Mouse (Mus musculus): ENCODE results near the gene Kcnh3. TPM values are rescaled to one million over a fixed set of nuclear protein-coding genes. Genes with fewer than 3 reads are reported as not detected.
A peak's percentile ranks its signal among the peaks of the same experiment; 100 is the strongest.
"Not testable (repeated sequence)": the region's sequence is repeated elsewhere in the genome, so short reads cannot be mapped to it uniquely, and the experiment has no call there.

Kcnh3 gene
- polyA plus RNA-seq, 1 experiment: not detected

GRCm38 (mm10) chr15:99252381-99253174 lies 27.9 kb downstream of the Kcnh3 start:
- peak overlapping the region; percentile 93 for H3K27ac ChIP-seq (replicated peaks; ENCODE audit: low read depth, low read length)
- H3K4me3 ChIP-seq (ENCODE audit: insufficient read depth, low read depth, low read length): peak overlapping the region; percentile 84
- no peaks in the 10 kb centered on the region for H3K4me1 ChIP-seq (ENCODE audit: control insufficient read depth, insufficient read depth, insufficient read length, low read length)

GRCm38 (mm10) chr15:99253175-99253479 lies 28.5 kb downstream of the Kcnh3 start:
- not testable (repeated sequence) for H3K27ac ChIP-seq (replicated peaks; ENCODE audit: low read depth, low read length); H3K4me1 ChIP-seq (ENCODE audit: control insufficient read depth, insufficient read depth, insufficient read length, low read length); H3K4me3 ChIP-seq (ENCODE audit: insufficient read depth, low read depth, low read length)

GRCm38 (mm10) chr15:99253772-99254171 lies 29.1 kb downstream of the Kcnh3 start:
- Histone ChIP-seq H3K4me3 (ENCODE audit: insufficient read depth, low read depth, low read length) (no peak overlapping the region), H3K27ac (replicated peaks; ENCODE audit: low read depth, low read length) (no peak overlapping the region), H3K4me1 (ENCODE audit: control insufficient read depth, insufficient read depth, insufficient read length, low read length) (no peaks in the 10 kb centered on the region)

GRCm38 (mm10) chr15:99254477-99255005 lies 29.9 kb downstream of the Kcnh3 start:
- Histone ChIP-seq H3K4me1 (ENCODE audit: control insufficient read depth, insufficient read depth, insufficient read length, low read length) (no peaks in the 10 kb centered on the region), H3K4me3 (ENCODE audit: insufficient read depth, low read depth, low read length) (no peak overlapping the region), H3K27ac (replicated peaks; ENCODE audit: low read depth, low read length) (no peak overlapping the region)

- Histone ChIP-seq H3K27ac (replicated peaks; ENCODE audit: low read depth, low read length) (no peak overlapping the region), H3K4me3 (ENCODE audit: insufficient read depth, low read depth, low read length) (no peak overlapping the region), H3K4me1 (ENCODE audit: control insufficient read depth, insufficient read depth, insufficient read length, low read length) (peaks cover 2% of the 10 kb centered on the region; the same call in 1 of the 2 replicates)
Measured at GRCm38 (mm10) chr15:99255241-99255749, 30.6 kb downstream of the Kcnh3 start.

GRCm38 (mm10) chr15:99259167-99259729 lies 34.6 kb downstream of the Kcnh3 start:
- Histone ChIP-seq H3K4me1 (ENCODE audit: control insufficient read depth, insufficient read depth, insufficient read length, low read length) (peaks cover 3% of the 10 kb centered on the region; the same call in 1 of the 2 replicates), H3K4me3 (ENCODE audit: insufficient read depth, low read depth, low read length) (peak overlapping the region; percentile 47), H3K27ac (replicated peaks; ENCODE audit: low read depth, low read length) (peak overlapping the region; percentile 27; the same call in 1 of the 2 replicates)

- Histone ChIP-seq H3K4me3 (ENCODE audit: insufficient read depth, low read depth, low read length) (peak overlapping the region; percentile 47), H3K27ac (replicated peaks; ENCODE audit: low read depth, low read length) (no peak overlapping the region), H3K4me1 (ENCODE audit: control insufficient read depth, insufficient read depth, insufficient read length, low read length) (peaks cover 3% of the 10 kb centered on the region; the same call in 1 of the 2 replicates)
Measured at GRCm38 (mm10) chr15:99259730-99260252, 35.1 kb downstream of the Kcnh3 start.

- no peak overlapping the region for H3K27ac ChIP-seq (replicated peaks; ENCODE audit: low read depth, low read length)
- peaks cover 3% of the 10 kb centered on the region; the same call in 1 of the 2 replicates for H3K4me1 ChIP-seq (ENCODE audit: control insufficient read depth, insufficient read depth, insufficient read length, low read length)
- no peak overlapping the region for H3K4me3 ChIP-seq (ENCODE audit: insufficient read depth, low read depth, low read length)
Measured at GRCm38 (mm10) chr15:99262702-99263101, 38.0 kb downstream of the Kcnh3 start.

GRCm38 (mm10) chr15:99264363-99264762 lies 39.7 kb downstream of the Kcnh3 start:
- peaks cover 3% of the 10 kb centered on the region; the same call in 1 of the 2 replicates for H3K4me1 ChIP-seq (ENCODE audit: control insufficient read depth, insufficient read depth, insufficient read length, low read length)
- H3K4me3 ChIP-seq (ENCODE audit: insufficient read depth, low read depth, low read length): no peak overlapping the region
- H3K27ac ChIP-seq (replicated peaks; ENCODE audit: low read depth, low read length): no peak overlapping the region

- Histone ChIP-seq H3K27ac (replicated peaks; ENCODE audit: low read depth, low read length) (no peak overlapping the region), H3K4me1 (ENCODE audit: control insufficient read depth, insufficient read depth, insufficient read length, low read length) (no peaks in the 10 kb centered on the region), H3K4me3 (ENCODE audit: insufficient read depth, low read depth, low read length) (no peak overlapping the region)
Measured at GRCm38 (mm10) chr15:99265679-99266078, 41.0 kb downstream of the Kcnh3 start.

GRCm38 (mm10) chr15:99276095-99276494 lies 51.4 kb downstream of the Kcnh3 start:
- H3K27ac ChIP-seq (replicated peaks; ENCODE audit: low read depth, low read length): no peak overlapping the region
- no peaks in the 10 kb centered on the region for H3K4me1 ChIP-seq (ENCODE audit: control insufficient read depth, insufficient read depth, insufficient read length, low read length)
- H3K4me3 ChIP-seq (ENCODE audit: insufficient read depth, low read depth, low read length): no peak overlapping the region

- H3K4me1 ChIP-seq (ENCODE audit: control insufficient read depth, insufficient read depth, insufficient read length, low read length): no peaks in the 10 kb centered on the region
- H3K27ac ChIP-seq (replicated peaks; ENCODE audit: low read depth, low read length): no peak overlapping the region
- no peak overlapping the region for H3K4me3 ChIP-seq (ENCODE audit: insufficient read depth, low read depth, low read length)
Measured at GRCm38 (mm10) chr15:99278271-99278670, 53.6 kb downstream of the Kcnh3 start.

GRCm38 (mm10) chr15:99283456-99283855 lies 58.8 kb downstream of the Kcnh3 start:
- Histone ChIP-seq H3K4me3 (ENCODE audit: insufficient read depth, low read depth, low read length) (no peak overlapping the region), H3K4me1 (ENCODE audit: control insufficient read depth, insufficient read depth, insufficient read length, low read length) (no peaks in the 10 kb centered on the region), H3K27ac (replicated peaks; ENCODE audit: low read depth, low read length) (no peak overlapping the region)

- H3K4me1 ChIP-seq (ENCODE audit: control insufficient read depth, insufficient read depth, insufficient read length, low read length): no peaks in the 10 kb centered on the region
- H3K27ac ChIP-seq (replicated peaks; ENCODE audit: low read depth, low read length): no peak overlapping the region
- H3K4me3 ChIP-seq (ENCODE audit: insufficient read depth, low read depth, low read length): no peak overlapping the region
Measured at GRCm38 (mm10) chr15:99284527-99285188, 60.0 kb downstream of the Kcnh3 start.

GRCm38 (mm10) chr15:99285189-99285535 lies 60.5 kb downstream of the Kcnh3 start:
- Histone ChIP-seq H3K27ac (replicated peaks; ENCODE audit: low read depth, low read length) (no peak overlapping the region), H3K4me1 (ENCODE audit: control insufficient read depth, insufficient read depth, insufficient read length, low read length) (no peaks in the 10 kb centered on the region), H3K4me3 (ENCODE audit: insufficient read depth, low read depth, low read length) (no peak overlapping the region)

Data from brown adipose tissue, adult 24 weeks (tissue).